Mouse (Mus musculus): ENCODE results near the gene Phf7. TPM values are rescaled to one million over a fixed set of nuclear protein-coding genes. Genes with fewer than 3 reads are reported as not detected.

Phf7 gene
- polyA plus RNA-seq, 1 experiment from 2014 or later: 7.3 TPM

GRCm38 (mm10) chr14:31217666-31218065, 33.5 kb downstream of the Phf7 start, which contains the start of gene Sema3g:
Gene Sema3g (plus strand): TSS chr14:31217860.
- Histone ChIP-seq H3K27me3 (ENCODE audit: insufficient read depth, low read length) (no peaks in the 10 kb centered on the region), H3K9me3 (ENCODE audit: low read length) (no peaks in the 10 kb centered on the region), H3K9ac (replicated peaks) (no peak within 1 kb of the TSS; the same call in 1 of the 2 replicates), H3K4me2 (ENCODE audit: low read depth, low read length) (peak within 1 kb of the TSS; percentile 42), H3K4me1 (ENCODE audit: insufficient read depth) (peaks cover 27% of the 10 kb centered on the region), H3K4me3 (ENCODE audit: low read depth, low read length) (no peak within 1 kb of the TSS), H3K27ac (ENCODE audit: low read depth) (no peak within 1 kb of the TSS), H3K36me3 (replicated peaks; ENCODE audit: insufficient read depth, low read length) (no peaks in the 10 kb centered on the region)
- ATAC-seq (peak; percentile 70), DNase-seq (peak; percentile 74)
- 11% methylated on average over 11 of the region's 11 CpGs for WGBS (ENCODE audit: insufficient replicate concordance)
- peak; percentile 83 for TF ChIP-seq CTCF (IDR thresholded peaks at IDR 0.05; ENCODE audit: low read depth)
- TF ChIP-seq EP300 (IDR thresholded peaks at IDR 0.05; ENCODE audit: low read depth): no peak

GRCm38 (mm10) chr14:31216846-31217245, 34.3 kb downstream of the Phf7 start, which contains the start of gene Nisch:
Gene Nisch (minus strand): TSS chr14:31216946.
- Histone ChIP-seq H3K4me2 (ENCODE audit: low read depth, low read length) (peak within 1 kb of the TSS; percentile 42), H3K9me3 (ENCODE audit: low read length) (no peaks in the 10 kb centered on the region), H3K27ac (ENCODE audit: low read depth) (0 out of 2 replicates have a peak within 1 kb of the TSS, but pooled peaks have one; percentile 11), H3K36me3 (replicated peaks; ENCODE audit: insufficient read depth, low read length) (no peaks in the 10 kb centered on the region), H3K9ac (replicated peaks) (peak within 1 kb of the TSS; percentile 34; the same call in 1 of the 2 replicates), H3K27me3 (ENCODE audit: insufficient read depth, low read length) (no peaks in the 10 kb centered on the region), H3K4me3 (ENCODE audit: low read depth, low read length) (no peak within 1 kb of the TSS), H3K4me1 (ENCODE audit: insufficient read depth) (peaks cover 28% of the 10 kb centered on the region)
- no peak for DNase-seq
- ATAC-seq: no peak
- TF ChIP-seq EP300 (IDR thresholded peaks at IDR 0.05; ENCODE audit: low read depth) (no peak), CTCF (IDR thresholded peaks at IDR 0.05; ENCODE audit: low read depth) (no peak)
- WGBS (ENCODE audit: insufficient replicate concordance): 54% methylated on average over 2 of the region's 2 CpGs

GRCm38 (mm10) chr14:31215157-31216002, 35.7 kb downstream of the Phf7 start:
- no peaks in the 10 kb centered on the region for H3K9me3 ChIP-seq (ENCODE audit: low read length)
- no peaks in the 10 kb centered on the region for H3K36me3 ChIP-seq (replicated peaks; ENCODE audit: insufficient read depth, low read length)
- no peaks in the 10 kb centered on the region for H3K27me3 ChIP-seq (ENCODE audit: insufficient read depth, low read length)
- no peak for TF ChIP-seq EP300 (IDR thresholded peaks at IDR 0.05; ENCODE audit: low read depth)
- peak; percentile 95 for TF ChIP-seq CTCF (IDR thresholded peaks at IDR 0.05; ENCODE audit: low read depth)
- peak; percentile 74 for DNase-seq
- ATAC-seq: peak; percentile 55; the same call in 1 of the 2 replicates
- 29% methylated on average over 15 of the region's 15 CpGs for WGBS (ENCODE audit: insufficient replicate concordance)
- peak overlapping the region; percentile 66; the same call in 1 of the 2 replicates for H3K27ac ChIP-seq (ENCODE audit: low read depth)
- H3K4me2 ChIP-seq (ENCODE audit: low read depth, low read length): peak overlapping the region; percentile 32
- no peak overlapping the region for H3K4me3 ChIP-seq (ENCODE audit: low read depth, low read length)
- H3K4me1 ChIP-seq (ENCODE audit: insufficient read depth): peaks cover 31% of the 10 kb centered on the region
- H3K9ac ChIP-seq (replicated peaks): 0 out of 2 replicates have a peak overlapping the region, but pooled peaks have one; percentile 34

- WGBS (ENCODE audit: insufficient replicate concordance): 51% methylated on average over 3 of the region's 3 CpGs
- DNase-seq (no peak), ATAC-seq (no peak)
- Histone ChIP-seq H3K27me3 (ENCODE audit: insufficient read depth, low read length) (no peaks in the 10 kb centered on the region), H3K9me3 (ENCODE audit: low read length) (no peaks in the 10 kb centered on the region), H3K4me3 (ENCODE audit: low read depth, low read length) (no peak overlapping the region), H3K9ac (replicated peaks) (no peak overlapping the region), H3K4me1 (ENCODE audit: insufficient read depth) (peaks cover 31% of the 10 kb centered on the region), H3K27ac (ENCODE audit: low read depth) (peak overlapping the region; percentile 66), H3K36me3 (replicated peaks; ENCODE audit: insufficient read depth, low read length) (no peaks in the 10 kb centered on the region), H3K4me2 (ENCODE audit: low read depth, low read length) (0 out of 2 replicates have a peak overlapping the region, but pooled peaks have one; percentile 29)
- TF ChIP-seq CTCF (IDR thresholded peaks at IDR 0.05; ENCODE audit: low read depth): no peak
- TF ChIP-seq EP300 (IDR thresholded peaks at IDR 0.05; ENCODE audit: low read depth): no peak
Measured at GRCm38 (mm10) chr14:31214684-31215083, 36.4 kb downstream of the Phf7 start.

- Histone ChIP-seq H3K4me1 (ENCODE audit: insufficient read depth) (peaks cover 34% of the 10 kb centered on the region), H3K4me2 (ENCODE audit: low read depth, low read length) (peak overlapping the region; percentile 32; the same call in 1 of the 2 replicates), H3K36me3 (replicated peaks; ENCODE audit: insufficient read depth, low read length) (no peaks in the 10 kb centered on the region), H3K9ac (replicated peaks) (no peak overlapping the region), H3K9me3 (ENCODE audit: low read length) (no peaks in the 10 kb centered on the region), H3K27me3 (ENCODE audit: insufficient read depth, low read length) (no peaks in the 10 kb centered on the region), H3K27ac (ENCODE audit: low read depth) (peak overlapping the region; percentile 66), H3K4me3 (ENCODE audit: low read depth, low read length) (no peak overlapping the region)
- peak; percentile 70 for ATAC-seq
- WGBS (ENCODE audit: insufficient replicate concordance): 51% methylated on average over 8 of the region's 8 CpGs
- TF ChIP-seq CTCF (IDR thresholded peaks at IDR 0.05; ENCODE audit: low read depth) (no peak), EP300 (IDR thresholded peaks at IDR 0.05; ENCODE audit: low read depth) (0 out of 2 replicates have a peak, but pooled peaks have one; percentile 9)
- DNase-seq: peak; percentile 61
Measured at GRCm38 (mm10) chr14:31213868-31214267, 37.2 kb downstream of the Phf7 start.

GRCm38 (mm10) chr14:31212499-31212898, 38.6 kb downstream of the Phf7 start:
- H3K4me3 ChIP-seq (ENCODE audit: low read depth, low read length): no peak overlapping the region
- ATAC-seq (no peak), DNase-seq (no peak)
- TF ChIP-seq CTCF (IDR thresholded peaks at IDR 0.05; ENCODE audit: low read depth) (no peak), EP300 (IDR thresholded peaks at IDR 0.05; ENCODE audit: low read depth) (no peak)
- H3K4me2 ChIP-seq (ENCODE audit: low read depth, low read length): no peak overlapping the region
- no peaks in the 10 kb centered on the region for H3K27me3 ChIP-seq (ENCODE audit: insufficient read depth, low read length)
- WGBS (ENCODE audit: insufficient replicate concordance): 76% methylated on average over 3 of the region's 3 CpGs
- H3K4me1 ChIP-seq (ENCODE audit: insufficient read depth): peaks cover 36% of the 10 kb centered on the region
- H3K36me3 ChIP-seq (replicated peaks; ENCODE audit: insufficient read depth, low read length): no peaks in the 10 kb centered on the region
- no peaks in the 10 kb centered on the region for H3K9me3 ChIP-seq (ENCODE audit: low read length)
- H3K9ac ChIP-seq (replicated peaks): no peak overlapping the region
- peak overlapping the region; percentile 9; the same call in 1 of the 2 replicates for H3K27ac ChIP-seq (ENCODE audit: low read depth)

Measured in liver, postnatal 0 days (tissue).